Mouse (Mus musculus) kidney, embryonic 14.5 days (tissue): ENCODE data around the gene Nmur2. TPM values are rescaled to one million over a fixed set of nuclear protein-coding genes. Genes with fewer than 3 reads are reported as not detected.

Source experiments
- ATAC-seq: fragments of 200-750 bp; cut with Nextera tagmentation; 2 replicates; pipeline ENCODE4 v1.8.0; 2017; ENCODE audit warnings: moderate number of reproducible peaks, mild to moderate bottlenecking, moderate TSS enrichment, moderate library complexity; ENCODE audit not compliant: low FRiP score, low TSS enrichment
- H3K27ac ChIP-seq: fragments of 300-500 bp; sonication (generic); 2 replicates; pipeline ENCODE4 v1.5.1; 2014; ENCODE audit warnings: low read depth, mild to moderate bottlenecking, low read length, moderate library complexity, mixed read lengths
- H3K27me3 ChIP-seq: fragments of 300-500 bp; sonication (generic); 2 replicates; pipeline ENCODE4 v1.6.1; 2014; ENCODE audit warnings: mild to moderate bottlenecking, low read length; ENCODE audit not compliant: control insufficient read depth, insufficient read depth
- H3K36me3 ChIP-seq: fragments of 300-500 bp; sonication (generic); 2 replicates; pipeline ENCODE4 v1.6.1; 2014; ENCODE audit warnings: low read length, mixed read lengths; ENCODE audit not compliant: control insufficient read depth, insufficient read depth
- H3K4me1 ChIP-seq: fragments of 300-500 bp; sonication (generic); 2 replicates; pipeline ENCODE4 v1.6.1; 2014; ENCODE audit warnings: low read length, mixed read lengths; ENCODE audit not compliant: control insufficient read depth, insufficient read depth
- H3K4me2 ChIP-seq: fragments of 300-500 bp; sonication (generic); replicated peaks from 2 replicates; pipeline ENCODE4 v1.6.1; 2014; ENCODE audit warnings: low read depth, mild to moderate bottlenecking, low read length
- H3K4me3 ChIP-seq: fragments of 300-500 bp; sonication (generic); 2 replicates; pipeline ENCODE4 v1.5.1; 2014; ENCODE audit warnings: mild to moderate bottlenecking, low read length
- H3K9ac ChIP-seq: fragments of 300-500 bp; sonication (generic); 2 replicates; pipeline ENCODE4 v1.6.1; 2014; ENCODE audit warnings: low read depth, mild to moderate bottlenecking, low read length, moderate library complexity
- H3K9me3 ChIP-seq: fragments of 300-500 bp; sonication (generic); 2 replicates; pipeline ENCODE4 v1.6.1; 2016; ENCODE audit warnings: low read length; ENCODE audit not compliant: control insufficient read depth
- WGBS: fragments of 180-500 bp; shearing (Covaris S2); extraction: QIAGEN DNeasy Blood & Tissue Kit; methylation state at CpG from one replicate; pipeline ENCODE4 v1.1.7; 2014; 5-methylcytosine and 5-hydroxymethylcytosine counted together
- polyA plus RNA-seq: library from polyadenylated mRNA; unstranded; fragments of >200 nt; fragmentation: Nextera tagmentation; extraction: Ambion mirVana; gene quantifications from 2 replicates; pipeline ENCODE4 v1.2.1, GENCODE M21; 2014

Nmur2 gene
- polyA plus RNA-seq, 1 experiment from 2014 or later: not detected

DNA sequence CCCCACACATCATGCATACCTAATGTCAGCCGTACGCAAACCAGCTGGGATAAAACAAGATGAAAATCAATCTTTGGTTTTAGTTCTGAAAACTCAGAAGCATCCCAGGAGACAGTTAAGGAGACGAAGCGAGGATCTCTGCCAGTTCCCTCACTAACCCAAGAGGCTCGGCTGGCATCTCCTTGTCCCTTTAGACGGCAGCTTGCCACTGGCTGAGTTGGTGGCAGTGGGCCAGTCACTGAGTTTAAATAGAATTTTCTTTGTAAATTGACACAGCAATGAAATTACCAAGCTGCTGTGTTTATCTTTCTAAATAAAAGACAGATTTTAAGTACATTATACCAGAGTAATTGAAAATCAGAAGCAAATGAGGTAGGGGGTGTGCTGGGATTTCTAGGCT is 62.7 kb downstream of the Nmur2 start:
- Histone ChIP-seq H3K4me3 (no peak overlapping the region), H3K27me3 (no peaks in the 10 kb centered on the region), H3K4me2 (no peak overlapping the region), H3K27ac (no peak overlapping the region), H3K4me1 (no peaks in the 10 kb centered on the region), H3K9ac (no peak overlapping the region), H3K9me3 (no peaks in the 10 kb centered on the region), H3K36me3 (no peaks in the 10 kb centered on the region)
- ATAC-seq: no peak
- 76% methylated on average over 6 of the region's 6 CpGs for WGBS
